In the genomic region with DNA sequence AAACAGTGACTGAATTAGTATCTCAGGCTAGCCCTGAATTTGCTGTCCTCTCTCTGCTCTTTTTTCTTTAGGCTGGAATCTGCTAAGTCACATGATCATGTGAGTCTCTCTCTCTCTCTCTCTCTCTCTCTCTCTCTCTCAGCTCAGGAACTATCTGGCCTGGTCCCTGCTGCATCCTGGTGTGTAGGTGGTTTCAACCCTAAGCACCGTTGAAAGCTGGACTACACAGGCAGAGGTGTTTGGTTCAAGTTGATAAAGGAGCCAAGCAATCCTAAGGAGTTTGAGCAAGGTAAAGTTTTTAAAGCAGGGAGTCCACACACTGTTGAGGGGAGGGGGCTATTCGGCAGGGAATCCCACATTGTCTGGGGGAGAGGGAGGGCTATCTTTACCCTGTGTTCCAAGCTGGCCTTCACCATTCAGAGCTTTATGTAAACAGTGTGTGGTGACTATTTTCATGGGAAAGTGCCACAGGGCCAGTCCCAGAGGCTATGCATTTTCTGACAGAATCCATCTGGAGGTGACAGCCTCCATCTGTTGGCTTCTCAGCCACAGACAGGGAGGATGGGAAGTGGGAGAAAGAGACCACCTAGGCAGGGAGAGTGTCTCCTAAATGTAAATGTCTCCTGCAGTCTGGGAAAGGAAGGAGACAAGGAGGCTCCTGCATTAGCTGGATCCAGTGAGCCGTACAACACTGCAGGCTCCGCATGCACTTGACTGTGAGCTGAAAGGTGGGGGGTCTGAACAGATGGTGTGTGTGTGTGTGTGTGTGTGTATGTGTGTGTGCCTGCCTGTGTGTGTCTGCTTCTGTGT, we compare ENCODE assay signal across 10 mouse cellular contexts. TPM values are rescaled to one million over a fixed set of nuclear protein-coding genes. Genes with fewer than 3 reads are reported as not detected.
DNase-seq lines count a peak whose midpoint lies in the region; ATAC-seq lines count a peak whose summit lies in the region.
"Had no signal": no experiment of that assay in that cellular context is flagged by ENCODE, and none has a peak within 500 bp of the region (broad histone marks: within the 10 kb centered on the region; RNA-seq: fewer than 3 reads in every experiment).

No protein-coding gene starts in this region.

- peaks cover 45% of the 10 kb centered on the region for H3K4me1 ChIP-seq in kidney, embryonic 15.5 days
- H3K4me1 ChIP-seq in embryonic facial prominence, embryonic 11.5 days (ENCODE audit: control insufficient read depth, insufficient read depth, low read length), result no peaks in the 10 kb centered on the region
- peaks cover 9% of the 10 kb centered on the region for H3K4me1 ChIP-seq in hindbrain, embryonic 16.5 days (ENCODE audit: control insufficient read depth, insufficient read depth, low read depth, low read length)
- peaks cover 6% of the 10 kb centered on the region; the same call in 1 of the 2 replicates for H3K4me1 ChIP-seq in midbrain, embryonic 16.5 days (ENCODE audit: control insufficient read depth, insufficient read depth, low read length)

- H3K4me3 ChIP-seq in kidney, embryonic 15.5 days (replicated peaks), result no peak overlapping the region
- H3K4me3 ChIP-seq in embryonic facial prominence, embryonic 11.5 days (ENCODE audit: low read depth, low read length), result no peak overlapping the region
- H3K4me3 ChIP-seq in hindbrain, embryonic 16.5 days (ENCODE audit: low read length), result no peak overlapping the region
- no peak overlapping the region for H3K4me3 ChIP-seq in midbrain, embryonic 16.5 days (ENCODE audit: low read depth, low read length)
- H3K4me3 ChIP-seq: embryonic facial prominence, embryonic 13.5 days had no signal

- no peaks in the 10 kb centered on the region for H3K27me3 ChIP-seq in kidney, embryonic 15.5 days
- no peaks in the 10 kb centered on the region for H3K27me3 ChIP-seq in embryonic facial prominence, embryonic 11.5 days (ENCODE audit: control insufficient read depth, insufficient read depth, low read length)
- H3K27me3 ChIP-seq in hindbrain, embryonic 16.5 days (replicated peaks; ENCODE audit: control insufficient read depth, insufficient read depth, low read length), result no peaks in the 10 kb centered on the region
- H3K27me3 ChIP-seq in midbrain, embryonic 16.5 days (ENCODE audit: control insufficient read depth, insufficient read depth, low read depth, low read length), result no peaks in the 10 kb centered on the region
- H3K27me3 ChIP-seq: embryonic facial prominence, embryonic 13.5 days had no signal

- H3K27ac ChIP-seq in kidney, embryonic 15.5 days, result peak overlapping the region; percentile 83
- no peak overlapping the region for H3K27ac ChIP-seq in embryonic facial prominence, embryonic 11.5 days (replicated peaks; ENCODE audit: low read depth, low read length)
- peak overlapping the region; percentile 46 for H3K27ac ChIP-seq in hindbrain, embryonic 16.5 days (ENCODE audit: low read depth, low read length)
- H3K27ac ChIP-seq in midbrain, embryonic 16.5 days (ENCODE audit: low read length), result no peak overlapping the region
- H3K27ac ChIP-seq: embryonic facial prominence, embryonic 13.5 days had no signal

- DNase-seq in kidney, adult 8-10 months, result no peak
- DNase-seq in embryonic facial prominence, embryonic 11.5 days (ENCODE audit: low spot score), result no peak
- no peak for DNase-seq in thymus, postnatal 10 days (ENCODE audit: low spot score in 2 of 2)
- DNase-seq in left cerebral cortex, adult 9 months (ENCODE audit: low spot score in 2 of 2), result no peak
- DNase-seq in B cell, adult 2 months, result no peak

- WGBS in kidney, embryonic 15.5 days, result 7% methylated on average over 4 of the region's 4 CpGs
- 55% methylated on average over 4 of the region's 4 CpGs for WGBS in embryonic facial prominence, embryonic 11.5 days
- 32% methylated on average over 4 of the region's 4 CpGs for WGBS in hindbrain, embryonic 16.5 days
- WGBS in midbrain, embryonic 16.5 days, result 53% methylated on average over 4 of the region's 4 CpGs

- H3K9ac ChIP-seq in kidney, embryonic 15.5 days, result no peak overlapping the region
- H3K9ac ChIP-seq in embryonic facial prominence, embryonic 11.5 days (replicated peaks; ENCODE audit: low read length), result no peak overlapping the region
- H3K9ac ChIP-seq in hindbrain, embryonic 16.5 days (ENCODE audit: low read depth, low read length), result no peak overlapping the region
- H3K9ac ChIP-seq in midbrain, embryonic 16.5 days (ENCODE audit: low read depth, low read length), result no peak overlapping the region
- H3K9ac ChIP-seq: embryonic facial prominence, embryonic 13.5 days had no signal

- ATAC-seq in kidney, embryonic 15.5 days (replicated peaks; ENCODE audit: low FRiP score), result peak; percentile 90
- ATAC-seq in embryonic facial prominence, embryonic 11.5 days (replicated peaks; ENCODE audit: insufficient number of reproducible peaks, low FRiP score, low TSS enrichment, low read depth), result peak; percentile 42; the same call in 1 of the 2 replicates
- ATAC-seq in hindbrain, embryonic 16.5 days, result peak; percentile 74
- ATAC-seq in midbrain, embryonic 16.5 days, result peak; percentile 49

- 0 out of 2 replicates have a peak, but pooled peaks cover 18% of the 10 kb centered on the region for H3K36me3 ChIP-seq in kidney, embryonic 15.5 days
- H3K36me3 ChIP-seq in embryonic facial prominence, embryonic 11.5 days (replicated peaks; ENCODE audit: control insufficient read depth, insufficient read depth, low read depth, low read length), result peaks cover 4% of the 10 kb centered on the region; the same call in 1 of the 2 replicates
- no peaks in the 10 kb centered on the region for H3K36me3 ChIP-seq in hindbrain, embryonic 16.5 days (ENCODE audit: control insufficient read depth, insufficient read depth, low read length)
- H3K36me3 ChIP-seq in midbrain, embryonic 16.5 days (ENCODE audit: control insufficient read depth, insufficient read depth, low read length), result no peaks in the 10 kb centered on the region
- H3K36me3 ChIP-seq: G1E had no signal

- no peaks in the 10 kb centered on the region for H3K9me3 ChIP-seq in kidney, embryonic 15.5 days (replicated peaks)
- H3K9me3 ChIP-seq in embryonic facial prominence, embryonic 11.5 days (replicated peaks; ENCODE audit: control insufficient read depth, low read length), result no peaks in the 10 kb centered on the region
- H3K9me3 ChIP-seq in hindbrain, embryonic 16.5 days (ENCODE audit: control insufficient read depth, low read length), result no peaks in the 10 kb centered on the region
- no peaks in the 10 kb centered on the region for H3K9me3 ChIP-seq in midbrain, embryonic 16.5 days (replicated peaks; ENCODE audit: control insufficient read depth, low read length, poor library complexity, severe bottlenecking)
- H3K9me3 ChIP-seq: embryonic facial prominence, embryonic 13.5 days had no signal

- H3K4me2 ChIP-seq in kidney, embryonic 15.5 days, result no peak overlapping the region
- H3K4me2 ChIP-seq in embryonic facial prominence, embryonic 11.5 days (ENCODE audit: low read depth, low read length), result no peak overlapping the region
- H3K4me2 ChIP-seq in hindbrain, embryonic 16.5 days (ENCODE audit: low read length), result no peak overlapping the region
- no peak overlapping the region for H3K4me2 ChIP-seq in midbrain, embryonic 16.5 days (ENCODE audit: low read length)
- H3K4me2 ChIP-seq: embryonic facial prominence, embryonic 13.5 days had no signal

RNA-seq across cellular contexts. Expression of gene L1td1, which starts 31.7 kb away (rescaled TPM):
- 0.13 and 1.2 TPM in 2 replicates for polyA plus RNA-seq in kidney, embryonic 15.5 days (2015; fragmentation: Nextera tagmentation; extraction: Ambion mirVana)
- polyA plus RNA-seq in embryonic facial prominence, embryonic 11.5 days (2014; fragmentation: Nextera tagmentation; extraction: Ambion mirVana), result 0.24 and 0.32 TPM in 2 replicates
- polyA plus RNA-seq in hindbrain, embryonic 16.5 days (2015; fragmentation: Nextera tagmentation; extraction: Ambion mirVana), result 0.17 TPM in 1 of 2 replicates, not detected in the other
- polyA plus RNA-seq in midbrain, embryonic 16.5 days (2015; fragmentation: Nextera tagmentation; extraction: Ambion mirVana), result not detected in 2 replicates
- polyA plus RNA-seq: G1E had no signal

RNA-seq across cellular contexts. Expression of gene Kank4, which starts 59.1 kb away (rescaled TPM):
- polyA plus RNA-seq in kidney, embryonic 15.5 days (2015; fragmentation: Nextera tagmentation; extraction: Ambion mirVana), result 2.0 and 2.1 TPM in 2 replicates
- polyA plus RNA-seq in embryonic facial prominence, embryonic 11.5 days (2014; fragmentation: Nextera tagmentation; extraction: Ambion mirVana), result 3.3 and 3.9 TPM in 2 replicates
- polyA plus RNA-seq in hindbrain, embryonic 16.5 days (2015; fragmentation: Nextera tagmentation; extraction: Ambion mirVana), result 0.55 and 0.61 TPM in 2 replicates
- 0.20 and 0.26 TPM in 2 replicates for polyA plus RNA-seq in midbrain, embryonic 16.5 days (2015; fragmentation: Nextera tagmentation; extraction: Ambion mirVana)
- polyA plus RNA-seq: G1E had no signal

Comparison
In these comparisons a context has a peak if more than half of its experiments do, and no peak if none do; other contexts are left out.
1. H3K27ac ChIP-seq: peak in kidney, embryonic 15.5 days (single experiment) and hindbrain, embryonic 16.5 days (single experiment); none in embryonic facial prominence, embryonic 11.5 days (single experiment) and midbrain, embryonic 16.5 days (single experiment).
2. Peak in every context shown above with its lines, with median percentiles within 50 percentile points of each other: ATAC-seq.